Mouse (Mus musculus): Measurements from ENCODE around the gene Txlna. TPM values are rescaled to one million over a fixed set of nuclear protein-coding genes. Genes with fewer than 3 reads are reported as not detected.

The Txlna gene
- total RNA-seq (2015) = 14.6 and 16.3 TPM in 2 replicates
- 55.8 and 68.1 TPM in 2 replicates for total RNA-seq (2017)

DNA sequence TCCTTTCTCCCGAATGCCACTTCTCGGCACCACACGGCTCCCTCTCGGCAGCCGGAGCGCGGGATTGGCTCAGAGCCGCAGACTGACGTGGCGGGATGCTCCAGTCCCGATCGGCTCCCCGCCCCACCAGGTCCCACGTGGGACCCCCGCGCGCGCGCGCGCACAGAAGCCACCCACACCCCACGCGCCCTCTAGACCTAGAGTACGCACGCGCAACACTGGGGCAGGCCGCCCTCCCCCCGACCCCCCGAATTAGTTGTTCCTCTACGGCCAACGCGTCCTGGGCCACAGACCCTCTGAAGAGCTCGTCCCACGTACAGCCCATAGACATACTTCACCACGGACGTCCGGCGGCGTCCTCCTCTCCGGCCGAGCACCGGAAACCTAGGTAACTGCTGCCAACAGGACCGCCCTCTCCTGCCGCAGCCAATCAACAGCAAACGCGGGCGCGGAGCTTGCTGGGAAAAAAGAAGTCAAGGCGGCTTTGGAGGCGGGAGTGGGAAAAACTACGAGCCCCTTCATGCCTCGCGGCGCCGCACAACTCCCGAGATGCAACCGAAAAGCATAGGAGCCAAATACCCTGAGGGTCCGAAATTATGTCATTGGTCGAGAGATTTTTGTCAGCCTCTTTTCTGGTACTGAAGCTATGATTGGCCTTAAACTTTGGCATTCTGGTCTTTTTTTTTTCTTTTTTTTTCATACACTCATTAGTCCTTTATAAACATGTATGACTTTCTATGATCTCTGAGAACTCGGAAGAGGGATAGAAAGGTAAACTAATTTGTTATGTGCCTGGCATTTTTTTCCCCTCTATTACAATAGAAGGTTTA, at the start of gene Txlna:
Txlna (minus strand) TSS at position 428 of the 830 bp plus-strand sequence.
- peak; percentile 94 for ATAC-seq (ENCODE audit: poor library complexity, severe bottlenecking)

GRCm38 (mm10) chr4:129684531-129684930, 43.7 kb upstream of the Txlna start:
- ATAC-seq (ENCODE audit: poor library complexity, severe bottlenecking) = no peak

GRCm38 (mm10) chr4:129683901-129684493, 43.1 kb upstream of the Txlna start:
- ATAC-seq (ENCODE audit: poor library complexity, severe bottlenecking) = no peak

GRCm38 (mm10) chr4:129681837-129682236, 41.0 kb upstream of the Txlna start:
- no peak for ATAC-seq (ENCODE audit: poor library complexity, severe bottlenecking)

- ATAC-seq (ENCODE audit: poor library complexity, severe bottlenecking) = peak; percentile 33; the same call in 1 of the 2 replicates
These were observed 32.1 kb upstream of the Txlna start for GRCm38 (mm10) chr4:129672878-129673449.

DNA sequence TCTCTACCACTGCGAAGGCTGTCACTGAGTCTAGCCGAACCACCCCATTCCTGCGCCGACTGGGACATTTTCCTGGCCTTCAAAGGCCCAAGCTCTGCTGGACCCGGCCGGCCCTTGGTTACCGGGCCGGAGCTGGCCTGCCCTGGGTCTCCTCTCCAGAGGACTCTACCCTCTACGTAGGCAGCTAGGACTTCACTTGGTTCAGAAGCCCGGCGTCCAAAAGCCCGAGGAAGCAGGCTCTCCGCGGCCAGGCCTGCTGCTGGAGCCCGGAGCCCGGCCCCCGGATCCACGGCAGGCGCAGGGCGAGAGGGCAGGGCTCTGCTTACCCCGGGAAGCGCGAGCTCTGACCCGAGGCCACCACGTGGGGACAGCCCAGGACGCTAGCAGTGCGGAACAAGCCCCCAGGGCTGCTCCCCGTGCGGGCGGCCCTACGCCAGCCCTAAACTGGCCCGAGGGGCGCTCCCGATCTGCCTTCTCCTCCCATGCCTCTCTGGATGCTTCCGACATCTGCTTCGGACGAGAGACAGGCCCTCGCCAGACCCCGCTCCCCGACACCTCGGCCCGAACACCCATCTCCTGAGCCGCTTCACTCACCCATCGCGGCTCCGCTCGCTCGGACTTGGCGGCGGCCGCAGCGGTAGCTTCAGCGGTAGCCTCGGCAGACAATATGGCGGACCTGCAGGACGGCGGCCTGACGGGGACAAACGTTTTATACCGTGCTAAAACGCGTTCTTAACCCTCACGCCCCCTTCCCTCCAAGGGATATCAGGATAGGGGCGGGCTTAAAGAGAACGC, 31.4 kb upstream of the Txlna start, which contains the start of gene Kpna6:
Kpna6 (minus strand) TSS at position 685 of the 795 bp plus-strand sequence.
- ATAC-seq (ENCODE audit: poor library complexity, severe bottlenecking) = peak; percentile 96

DNA sequence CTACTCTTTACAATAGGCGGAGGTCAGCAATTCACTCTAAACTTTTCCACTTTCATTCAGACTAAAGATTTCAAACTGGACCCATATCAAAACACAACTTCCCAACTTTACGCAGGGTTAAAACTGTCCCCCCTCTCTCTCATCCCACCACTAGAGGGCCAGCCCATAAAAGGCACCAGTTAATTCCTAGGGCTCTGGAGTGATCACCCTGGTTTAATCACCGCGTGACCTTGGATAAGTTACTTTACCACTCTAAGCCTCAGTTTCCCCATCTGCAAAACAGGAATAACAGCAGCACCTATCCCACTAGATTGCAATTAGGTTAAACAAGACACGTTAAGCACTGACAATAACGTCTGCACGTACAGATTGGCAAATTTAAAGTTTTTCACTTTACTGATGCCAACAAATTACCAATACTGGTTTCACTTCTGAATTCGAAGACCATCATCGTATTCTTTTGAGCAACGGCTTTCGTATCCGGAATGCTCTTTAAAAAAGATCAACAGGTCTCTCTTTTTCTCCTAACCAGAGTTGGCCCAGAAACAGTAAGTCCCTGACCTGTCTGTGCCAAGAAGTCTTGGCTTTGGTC, 30.7 kb upstream of the Txlna start:
- peak; percentile 58 for ATAC-seq (ENCODE audit: poor library complexity, severe bottlenecking)

- no peak for ATAC-seq (ENCODE audit: poor library complexity, severe bottlenecking)
These were observed 21.5 kb upstream of the Txlna start for GRCm38 (mm10) chr4:129662255-129662813.

DNA sequence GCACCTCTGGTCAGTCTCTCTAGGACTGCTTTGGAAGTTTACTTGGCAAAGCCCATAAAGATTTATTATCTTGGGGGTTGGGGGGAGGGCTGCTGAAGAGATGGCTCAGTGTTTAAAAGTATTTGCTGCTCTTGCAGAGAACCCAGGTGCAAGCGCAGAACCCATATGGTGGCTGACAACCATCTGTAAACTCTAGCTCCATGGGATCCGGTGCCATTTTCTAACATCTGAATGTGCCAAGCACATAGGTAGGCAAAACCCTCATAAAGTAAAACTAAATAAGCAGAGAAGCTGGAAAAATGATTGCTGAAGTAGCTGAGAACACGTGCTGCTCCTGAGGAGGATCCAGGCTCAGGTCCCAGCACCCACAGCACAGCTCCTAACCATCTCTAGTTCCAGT, 20.7 kb upstream of the Txlna start:
- no peak for ATAC-seq (ENCODE audit: poor library complexity, severe bottlenecking)

DNA sequence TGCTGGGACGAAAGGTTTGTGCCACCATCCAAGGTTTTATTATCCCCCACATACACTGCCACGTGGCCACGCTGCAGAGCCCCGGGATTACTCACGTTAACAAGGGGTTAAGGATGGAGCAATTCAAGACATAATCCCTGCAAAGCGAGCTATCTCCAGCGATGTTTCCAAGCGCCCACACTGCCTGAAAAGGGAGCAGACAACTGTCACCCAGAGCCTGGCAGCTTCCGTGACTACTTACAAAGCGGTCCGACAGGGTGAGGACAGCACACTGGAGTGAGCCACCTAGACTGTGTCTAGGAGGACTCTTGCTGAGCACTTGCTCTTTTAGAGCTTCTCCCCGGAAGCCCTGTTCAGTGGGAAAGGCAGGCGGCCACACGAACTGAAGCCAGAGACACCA, 13.9 kb upstream of the Txlna start:
- ATAC-seq (ENCODE audit: poor library complexity, severe bottlenecking) = no peak

DNA sequence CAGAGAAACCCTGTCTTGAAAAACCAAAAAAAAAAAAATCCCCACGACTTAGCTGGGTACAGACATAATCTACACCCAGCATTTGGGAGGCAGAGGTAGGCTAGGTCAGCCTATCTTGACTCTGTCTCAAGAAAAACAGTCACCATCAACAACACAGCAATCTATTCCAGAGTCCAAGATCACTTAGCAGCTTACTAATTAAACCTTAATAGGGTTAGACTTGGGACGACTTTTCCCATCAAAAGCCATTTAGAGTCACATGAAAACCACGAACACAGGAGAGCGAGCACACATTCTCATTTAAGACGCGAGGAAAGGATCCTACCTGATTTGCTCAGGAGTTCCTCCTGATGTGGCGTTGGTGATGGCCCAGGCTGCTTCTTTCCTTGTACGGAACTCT, 9.5 kb upstream of the Txlna start:
- no peak for ATAC-seq (ENCODE audit: poor library complexity, severe bottlenecking)

- no peak for ATAC-seq (ENCODE audit: poor library complexity, severe bottlenecking)
These were observed 7.8 kb upstream of the Txlna start for GRCm38 (mm10) chr4:129648656-129649055.

GRCm38 (mm10) chr4:129645204-129645603, 4.3 kb upstream of the Txlna start:
- no peak for ATAC-seq (ENCODE audit: poor library complexity, severe bottlenecking)

DNA sequence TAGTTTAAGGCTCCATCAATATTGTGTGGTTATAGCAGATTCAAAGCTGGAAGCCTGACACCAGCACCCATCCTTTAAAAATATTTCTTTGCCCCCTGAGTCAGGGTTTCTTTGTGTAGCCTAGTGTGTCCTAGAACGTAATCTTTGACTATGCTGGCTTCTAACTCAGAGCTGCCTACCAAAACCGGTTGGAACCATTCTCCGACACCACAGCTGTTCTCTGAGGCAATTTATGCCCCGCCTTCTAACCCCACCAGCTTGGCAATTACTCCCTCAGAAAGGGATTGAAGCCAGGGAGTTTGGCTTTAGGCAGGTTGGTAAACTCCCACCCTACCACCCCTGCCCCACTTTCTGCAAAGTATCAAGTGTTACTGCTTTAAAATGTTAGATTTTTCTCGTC, 891 bp upstream of the Txlna start:
- no peak for ATAC-seq (ENCODE audit: poor library complexity, severe bottlenecking)

- ATAC-seq (ENCODE audit: poor library complexity, severe bottlenecking) = no peak
These were observed 696 bp downstream of the Txlna start for GRCm38 (mm10) chr4:129640101-129640637.

DNA sequence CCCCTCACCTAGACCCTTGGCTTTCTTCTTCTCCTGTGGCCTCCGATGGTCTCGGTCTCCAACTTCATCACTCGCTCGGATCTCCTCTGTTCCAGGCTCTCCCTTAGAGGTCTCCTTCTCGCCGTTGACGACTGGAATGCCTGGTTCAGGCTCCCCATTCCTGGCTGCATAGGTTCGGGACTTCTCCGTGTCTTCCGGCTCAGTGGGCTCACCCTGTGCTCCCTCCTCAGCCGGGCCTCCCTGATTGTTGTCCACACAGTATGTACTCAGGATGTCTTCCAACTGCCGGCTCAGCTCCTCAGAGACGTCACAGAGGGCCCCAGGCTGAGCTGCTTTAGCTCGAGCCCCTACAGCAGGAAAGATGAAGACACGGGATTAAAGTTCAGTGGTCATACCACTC, 1.6 kb downstream of the Txlna start:
- no peak for ATAC-seq (ENCODE audit: poor library complexity, severe bottlenecking)

GRCm38 (mm10) chr4:129633852-129634251, 7.0 kb downstream of the Txlna start:
- ATAC-seq (ENCODE audit: poor library complexity, severe bottlenecking) = no peak

GRCm38 (mm10) chr4:129631867-129632266, 9.0 kb downstream of the Txlna start:
- no peak for ATAC-seq (ENCODE audit: poor library complexity, severe bottlenecking)

DNA sequence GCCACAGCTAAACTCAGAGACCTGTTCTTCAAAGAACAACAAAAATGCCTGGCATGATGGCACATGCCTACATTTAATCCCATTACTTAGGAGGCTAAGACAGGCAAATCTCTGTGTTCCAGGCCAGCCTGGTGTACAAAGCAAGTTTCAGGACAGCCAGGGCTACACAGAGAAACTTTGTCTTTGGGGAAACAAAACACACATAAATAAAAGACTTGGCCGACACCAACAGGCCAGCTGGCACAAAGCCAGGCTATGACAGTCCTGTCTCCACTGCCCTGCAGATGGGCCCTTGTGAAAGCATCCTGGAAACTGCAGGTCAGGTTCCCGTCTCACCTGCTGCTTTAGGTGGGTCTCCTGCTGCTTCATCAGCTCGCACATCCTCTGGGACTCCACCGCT, 9.9 kb downstream of the Txlna start:
- no peak for ATAC-seq (ENCODE audit: poor library complexity, severe bottlenecking)

- no peak for ATAC-seq (ENCODE audit: poor library complexity, severe bottlenecking)
These were observed 14.8 kb downstream of the Txlna start for GRCm38 (mm10) chr4:129626035-129626434.
